Mouse (Mus musculus): Measurements from ENCODE around the gene Ngef. TPM values are rescaled to one million over a fixed set of nuclear protein-coding genes. Genes with fewer than 3 reads are reported as not detected.
"Not testable (repeated sequence)": the region's sequence is repeated elsewhere in the genome, so short reads cannot be mapped to it uniquely, and the experiment has no call there.

Gene Ngef
- polyA plus RNA-seq, 1 experiment from 2014 or later = not detected

DNA sequence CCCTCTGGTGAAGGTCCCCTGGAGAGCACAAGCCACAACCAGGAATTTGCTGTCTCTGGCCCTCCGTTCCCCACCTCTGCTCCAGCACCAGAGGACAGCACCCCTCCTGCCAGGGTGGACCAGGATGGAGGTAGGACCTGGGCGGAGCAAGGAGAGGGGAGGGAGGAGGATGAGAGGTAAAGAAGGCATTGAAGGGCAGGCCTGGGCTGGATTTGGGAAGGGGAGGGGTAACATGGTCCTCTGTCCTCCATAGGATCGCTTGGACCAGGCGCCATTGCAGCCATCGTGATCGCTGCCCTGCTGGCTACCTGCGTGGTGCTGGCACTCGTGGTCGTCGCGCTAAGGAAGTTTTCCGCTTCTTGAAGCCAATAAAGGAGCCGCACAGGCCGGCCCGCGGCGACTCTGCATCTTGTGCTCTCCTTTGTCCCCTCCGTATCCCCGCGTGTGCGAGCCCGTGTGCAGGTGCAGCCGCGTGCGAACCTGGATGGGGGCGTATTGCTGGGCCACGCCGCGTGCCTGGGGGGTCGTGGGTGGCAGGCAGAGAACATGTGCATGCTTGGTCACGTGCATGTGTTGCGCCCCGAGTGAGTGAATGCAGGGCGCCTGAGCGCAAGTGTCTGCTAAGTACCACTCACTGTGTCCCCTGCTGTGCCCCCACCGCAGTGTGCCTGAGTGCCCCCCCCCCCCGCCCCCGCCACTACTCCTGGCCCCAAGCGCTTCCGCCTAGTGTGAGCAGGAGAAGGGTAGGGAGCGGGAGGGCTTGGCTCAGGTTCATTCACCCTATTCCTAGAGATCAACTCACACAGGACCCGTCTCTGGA, 98.4 kb downstream of the Ngef start:
- Histone ChIP-seq H3K4me3 (ENCODE audit: inconsistent target) (no peak overlapping the region), H3K27ac (no peak overlapping the region), H3K79me2 (ENCODE audit: inconsistent target) (no peaks in the 10 kb centered on the region), H3K36me3 (ENCODE audit: inconsistent target) (no peaks in the 10 kb centered on the region)
- 14% methylated on average over 42 of the region's 42 CpGs for WGBS (ENCODE audit: missing documents)

DNA sequence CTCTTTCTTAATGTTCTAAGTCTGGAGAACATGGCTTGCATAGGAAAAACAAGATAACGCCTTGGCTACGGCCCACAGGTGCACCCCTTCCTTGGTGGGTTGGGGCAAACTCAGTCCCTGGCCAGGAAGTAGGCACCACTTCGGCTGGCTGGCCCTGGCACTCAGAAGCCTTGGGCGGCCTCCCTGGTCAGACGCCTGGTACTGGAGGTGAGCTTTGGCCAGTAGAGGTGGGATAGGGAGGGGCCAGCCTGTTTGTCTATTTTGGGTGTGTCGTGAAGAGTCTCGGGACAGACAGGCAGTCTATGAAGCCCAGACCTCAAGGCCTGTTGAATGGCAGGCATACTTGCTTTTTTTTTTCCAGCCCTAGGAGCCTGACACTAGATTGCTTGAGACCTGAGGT, 101.1 kb downstream of the Ngef start:
- no peaks in the 10 kb centered on the region for H3K36me3 ChIP-seq (ENCODE audit: inconsistent target)
- no peak overlapping the region for H3K4me3 ChIP-seq (ENCODE audit: inconsistent target)
- WGBS (ENCODE audit: missing documents) = 92% methylated on average over 7 of the region's 7 CpGs
- no peak overlapping the region for H3K27ac ChIP-seq
- no peaks in the 10 kb centered on the region for H3K79me2 ChIP-seq (ENCODE audit: inconsistent target)

DNA sequence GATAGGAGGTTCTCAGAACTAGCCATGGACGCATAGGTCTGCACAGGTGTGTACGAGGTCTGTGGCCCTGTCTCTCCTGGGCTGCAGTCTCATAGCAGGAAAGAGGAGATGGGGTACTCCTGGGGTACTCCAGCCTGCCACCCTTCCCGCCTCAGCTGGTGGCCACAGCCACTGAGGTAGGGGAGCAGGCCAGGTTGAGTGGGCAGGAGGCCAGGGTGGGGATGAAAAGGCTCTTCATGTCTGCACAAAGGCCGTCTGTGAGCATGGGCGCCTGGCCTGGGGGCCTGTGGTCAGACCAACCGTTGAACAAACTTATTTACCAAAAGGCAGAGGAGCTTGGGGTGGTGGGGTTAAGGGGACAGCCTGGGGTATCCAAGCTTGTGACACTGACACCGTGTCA, 101.8 kb downstream of the Ngef start:
- no peak overlapping the region for H3K4me3 ChIP-seq (ENCODE audit: inconsistent target)
- 91% methylated on average over 7 of the region's 7 CpGs for WGBS (ENCODE audit: missing documents)
- H3K36me3 ChIP-seq (ENCODE audit: inconsistent target) = no peaks in the 10 kb centered on the region
- no peaks in the 10 kb centered on the region for H3K79me2 ChIP-seq (ENCODE audit: inconsistent target)
- H3K27ac ChIP-seq = no peak overlapping the region

DNA sequence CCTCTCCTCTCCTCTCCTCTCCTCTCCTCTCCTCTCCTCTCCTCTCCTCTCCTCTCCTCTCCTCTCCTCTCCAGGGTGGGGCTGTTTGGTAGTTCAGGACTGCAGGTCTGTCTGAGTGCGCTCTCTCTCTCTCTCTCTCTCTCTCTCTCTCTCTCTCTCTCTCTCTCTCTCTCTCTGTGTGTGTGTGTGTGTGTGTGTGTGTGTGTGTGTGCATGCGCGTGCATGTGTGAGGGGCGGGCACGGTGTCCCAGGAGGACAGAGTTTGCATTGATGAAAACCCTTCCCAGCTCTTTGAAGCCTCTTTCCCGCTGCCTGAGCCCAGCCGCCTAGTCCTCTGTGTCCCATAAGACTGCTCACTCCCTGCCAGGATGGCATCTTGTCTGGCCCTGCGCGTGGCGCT, 103.7 kb downstream of the Ngef start, which contains the start of gene Snorc:
Snorc (plus strand) TSS at position 301 of the 400 bp plus-strand sequence.
- H3K79me2 ChIP-seq (ENCODE audit: inconsistent target); H3K27ac ChIP-seq; H3K4me3 ChIP-seq (ENCODE audit: inconsistent target); H3K36me3 ChIP-seq (ENCODE audit: inconsistent target): not testable (repeated sequence)
- WGBS (ENCODE audit: missing documents) = 93% methylated on average over 5 of the region's 10 CpGs

DNA sequence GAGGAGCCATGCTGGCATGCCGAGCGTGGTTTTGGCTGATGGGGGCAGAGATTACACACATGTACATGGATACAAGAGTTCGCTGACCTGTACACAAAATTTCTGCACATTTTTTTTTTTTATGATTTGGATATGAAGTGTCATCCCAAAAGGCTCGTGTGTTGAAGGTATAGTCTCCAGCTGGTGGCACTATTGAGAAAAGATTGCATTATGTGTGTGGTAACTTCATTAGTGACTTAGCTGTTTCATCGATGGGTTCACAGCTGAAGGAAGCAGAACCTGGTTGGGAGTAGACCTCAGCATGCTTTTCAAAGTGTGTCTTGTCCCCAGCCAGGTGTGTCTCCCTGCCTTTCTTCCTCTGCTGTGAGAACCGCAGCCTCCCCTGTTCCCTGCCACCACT, 105.3 kb downstream of the Ngef start:
- Histone ChIP-seq H3K79me2 (ENCODE audit: inconsistent target) (no peaks in the 10 kb centered on the region), H3K36me3 (ENCODE audit: inconsistent target) (no peaks in the 10 kb centered on the region), H3K4me3 (ENCODE audit: inconsistent target) (no peak overlapping the region), H3K27ac (no peak overlapping the region)
- 51% methylated on average over 6 of the region's 6 CpGs for WGBS (ENCODE audit: missing documents)

DNA sequence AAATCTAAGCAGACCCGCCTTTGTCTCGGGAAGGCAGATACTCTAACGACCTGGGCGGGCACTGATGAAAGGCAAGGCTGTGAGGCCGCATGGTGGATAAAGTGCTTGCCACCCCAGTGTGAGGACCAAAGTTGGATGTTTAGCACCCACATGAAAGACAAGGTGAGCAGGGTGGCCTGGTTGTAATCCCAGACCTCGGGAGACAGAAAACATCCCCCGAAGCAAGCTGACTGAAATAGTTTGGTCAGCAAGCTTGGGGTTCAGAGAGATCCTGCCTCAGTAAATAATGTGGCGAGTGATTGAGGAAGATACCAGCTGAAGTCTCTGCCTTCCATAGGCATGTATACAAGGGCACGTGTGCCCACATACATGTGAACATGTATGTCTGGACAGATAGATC, 106.2 kb downstream of the Ngef start:
- Histone ChIP-seq H3K36me3 (ENCODE audit: inconsistent target) (no peaks in the 10 kb centered on the region), H3K4me3 (ENCODE audit: inconsistent target) (no peak overlapping the region), H3K79me2 (ENCODE audit: inconsistent target) (no peaks in the 10 kb centered on the region), H3K27ac (no peak overlapping the region)
- 84% methylated on average over 9 of the region's 9 CpGs for WGBS (ENCODE audit: missing documents)

DNA sequence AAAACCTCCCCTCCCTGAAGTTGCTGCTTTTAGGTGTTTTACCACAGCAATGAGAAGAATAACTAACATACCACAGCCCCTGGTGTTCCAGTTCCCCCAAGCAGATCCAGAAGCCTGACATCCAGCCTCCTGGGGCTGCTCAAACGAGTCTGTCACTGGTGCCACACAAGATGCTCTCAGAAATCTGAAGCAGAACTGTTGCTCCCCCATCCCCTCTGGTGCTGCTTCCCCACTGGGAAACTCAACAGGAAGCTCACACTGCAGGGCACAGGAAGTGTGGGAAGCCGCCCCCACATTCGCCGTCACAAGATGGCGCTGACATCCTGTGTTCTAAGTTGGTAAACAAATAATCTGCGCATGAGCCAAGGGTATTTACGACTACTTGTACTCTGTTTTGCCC, 113.8 kb downstream of the Ngef start:
- not testable (repeated sequence) for H3K36me3 ChIP-seq (ENCODE audit: inconsistent target); H3K27ac ChIP-seq; H3K79me2 ChIP-seq (ENCODE audit: inconsistent target); H3K4me3 ChIP-seq (ENCODE audit: inconsistent target)
- WGBS (ENCODE audit: missing documents) = 78% methylated on average over 5 of the region's 7 CpGs

DNA sequence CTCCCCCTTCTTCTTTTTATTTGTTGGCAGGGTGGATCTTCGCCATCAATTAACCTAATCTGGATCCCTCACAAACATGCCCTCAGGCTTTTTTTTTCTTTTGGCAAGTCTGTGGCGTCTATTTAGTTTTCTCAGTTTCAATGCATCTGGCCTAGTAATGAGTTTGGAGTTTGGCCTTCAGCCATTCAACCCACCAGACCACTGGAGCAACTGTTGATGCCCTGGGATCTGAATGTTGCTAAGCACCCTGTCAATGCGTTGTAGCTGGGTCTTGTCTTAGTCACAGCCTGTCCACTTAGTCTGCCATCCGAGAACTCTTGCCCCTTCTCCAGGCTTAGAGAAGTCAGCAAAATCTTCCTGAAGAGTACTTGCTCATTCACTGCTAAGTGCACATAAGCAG, 115.6 kb downstream of the Ngef start:
- Histone ChIP-seq H3K27ac (no peak overlapping the region), H3K4me3 (ENCODE audit: inconsistent target) (no peak overlapping the region), H3K36me3 (ENCODE audit: inconsistent target) (no peaks in the 10 kb centered on the region), H3K79me2 (ENCODE audit: inconsistent target) (no peaks in the 10 kb centered on the region)
- WGBS (ENCODE audit: missing documents) = 87% methylated on average over 4 of the region's 4 CpGs

DNA sequence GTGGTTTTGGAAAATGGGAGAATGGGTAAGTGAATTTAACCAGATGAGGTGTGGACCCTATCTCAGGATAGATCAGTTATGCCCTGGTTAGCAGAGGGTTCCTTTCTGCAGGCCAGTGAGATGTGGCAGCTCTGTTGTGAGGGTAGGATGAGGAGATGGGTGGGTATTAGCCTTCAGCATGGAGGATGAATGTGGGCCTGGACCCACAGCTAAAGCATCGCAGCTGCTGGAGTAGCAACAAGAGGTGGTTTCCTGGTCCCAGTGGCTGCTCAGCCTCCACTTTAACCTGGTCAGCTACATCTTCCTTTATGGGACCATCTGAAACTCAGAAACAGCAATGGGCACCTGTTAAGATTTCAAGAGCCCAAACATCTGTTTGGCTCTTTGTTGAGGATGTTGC, 117.2 kb downstream of the Ngef start:
- no peaks in the 10 kb centered on the region for H3K79me2 ChIP-seq (ENCODE audit: inconsistent target)
- H3K4me3 ChIP-seq (ENCODE audit: inconsistent target) = no peak overlapping the region
- H3K36me3 ChIP-seq (ENCODE audit: inconsistent target) = no peaks in the 10 kb centered on the region
- 93% methylated on average over 1 of the region's 1 CpGs for WGBS (ENCODE audit: missing documents)
- H3K27ac ChIP-seq = no peak overlapping the region

DNA sequence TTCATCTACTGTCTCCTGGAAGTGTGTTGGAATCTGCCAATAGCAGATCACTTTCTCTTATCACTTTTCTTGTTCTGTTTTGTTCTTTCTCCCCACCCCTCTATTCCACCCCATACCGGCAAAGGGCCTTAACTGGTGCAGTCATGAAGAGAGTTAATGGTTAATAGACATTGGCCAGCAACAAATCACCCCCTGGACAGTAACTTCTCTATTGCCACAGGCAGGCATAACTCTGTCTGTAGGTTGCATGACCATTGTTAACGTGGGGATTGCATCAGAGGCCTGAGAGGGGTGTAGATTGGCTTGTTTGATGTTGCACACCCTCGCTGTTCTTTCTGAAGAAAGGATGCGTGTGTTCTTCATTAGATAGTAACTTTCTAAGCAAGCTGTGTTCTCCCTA, 124.2 kb downstream of the Ngef start:
- 86% methylated on average over 4 of the region's 4 CpGs for WGBS (ENCODE audit: missing documents)
- Histone ChIP-seq H3K79me2 (ENCODE audit: inconsistent target) (no peaks in the 10 kb centered on the region), H3K4me3 (ENCODE audit: inconsistent target) (no peak overlapping the region), H3K27ac (no peak overlapping the region), H3K36me3 (ENCODE audit: inconsistent target) (peaks cover 38% of the 10 kb centered on the region)

DNA sequence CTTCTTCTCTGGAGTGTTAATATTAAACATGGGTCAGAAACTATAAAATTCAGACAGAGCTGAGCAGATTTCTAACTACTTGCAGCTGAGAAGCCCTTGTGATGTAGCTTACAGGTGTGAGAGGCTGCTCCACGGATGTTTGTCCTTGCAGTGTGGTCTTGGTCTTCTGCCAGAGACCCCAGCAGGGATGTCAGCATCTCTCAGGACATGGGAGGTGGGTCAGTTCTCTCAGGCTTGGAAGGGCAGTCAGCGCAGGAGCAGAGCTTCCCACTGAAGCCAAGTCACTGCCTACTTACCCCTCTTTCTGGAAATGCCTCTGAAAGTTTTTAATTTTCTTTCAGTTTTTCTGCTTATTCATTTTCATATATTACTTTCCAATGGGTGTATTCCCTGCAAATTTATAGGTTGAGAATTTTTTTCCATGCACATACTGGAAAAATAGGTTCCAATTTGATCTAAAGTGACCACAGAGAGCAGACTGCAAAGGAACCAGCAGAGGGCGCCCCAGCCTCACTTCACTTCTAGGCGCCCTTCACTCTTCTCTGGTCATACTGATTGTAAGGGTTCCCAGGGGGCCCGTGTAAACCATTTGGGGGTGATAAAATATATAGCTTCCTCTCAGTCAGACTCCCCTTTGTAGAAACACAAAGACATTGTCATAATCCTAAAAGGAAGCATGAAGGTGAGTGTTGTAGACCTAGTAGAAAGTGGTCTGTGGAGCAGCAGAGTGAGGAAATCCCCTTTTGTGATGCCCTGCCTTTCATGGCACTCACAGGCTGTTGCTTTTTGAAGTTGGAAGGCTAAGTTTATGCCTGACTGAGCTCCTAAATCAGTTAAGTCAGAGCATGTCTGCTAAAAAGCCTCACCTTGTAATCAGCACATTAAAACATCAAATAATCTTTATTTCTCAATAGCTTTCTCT, 126.2 kb downstream of the Ngef start:
- Histone ChIP-seq H3K36me3 (ENCODE audit: inconsistent target) (peaks cover 58% of the 10 kb centered on the region), H3K27ac (no peak overlapping the region), H3K79me2 (ENCODE audit: inconsistent target) (no peaks in the 10 kb centered on the region), H3K4me3 (ENCODE audit: inconsistent target) (no peak overlapping the region)
- WGBS (ENCODE audit: missing documents) = 42% methylated on average over 5 of the region's 5 CpGs

DNA sequence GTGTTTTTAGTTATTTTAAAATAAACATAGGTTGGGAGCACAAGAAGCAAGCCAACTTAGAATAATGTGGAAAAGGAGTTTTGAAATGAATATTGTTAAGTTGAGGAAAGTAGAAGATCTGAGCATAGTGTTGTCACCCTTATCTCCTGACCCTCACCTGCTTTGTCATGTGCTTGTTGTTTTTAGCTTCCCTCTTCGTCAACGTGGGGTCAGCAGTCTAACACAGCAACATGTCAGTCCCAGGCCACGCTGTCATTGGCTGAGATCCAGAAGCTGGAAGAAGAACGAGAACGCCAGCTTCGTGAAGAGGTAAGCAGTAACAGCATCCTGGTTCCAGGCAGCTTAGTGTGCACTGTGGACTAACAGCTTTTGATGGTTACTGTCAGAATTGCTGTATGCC, 137.1 kb downstream of the Ngef start:
- no peak overlapping the region for H3K4me3 ChIP-seq (ENCODE audit: inconsistent target)
- H3K79me2 ChIP-seq (ENCODE audit: inconsistent target) = no peaks in the 10 kb centered on the region
- 91% methylated on average over 6 of the region's 6 CpGs for WGBS (ENCODE audit: missing documents)
- H3K36me3 ChIP-seq (ENCODE audit: inconsistent target) = peaks cover 67% of the 10 kb centered on the region
- H3K27ac ChIP-seq = no peak overlapping the region

DNA sequence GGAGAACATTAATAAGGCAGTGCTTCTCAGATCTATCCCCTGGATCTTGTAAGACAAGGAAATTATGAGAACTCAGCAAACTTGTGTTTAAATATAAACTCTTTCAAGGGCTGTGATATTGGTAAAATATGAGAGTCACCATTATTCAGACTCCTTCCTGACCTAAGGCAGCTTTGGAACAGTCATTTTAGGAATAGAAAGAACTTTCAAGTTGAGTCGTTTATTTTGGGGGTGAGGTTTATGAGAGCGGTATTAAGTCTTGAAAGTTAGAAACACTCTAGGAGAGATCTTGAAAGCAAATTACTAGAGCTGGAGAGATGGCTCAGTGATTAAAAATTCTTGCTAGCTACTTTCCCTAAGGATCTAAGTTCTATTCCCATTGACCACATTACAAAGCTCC, 138.5 kb downstream of the Ngef start:
- 100% methylated on average over 2 of the region's 2 CpGs for WGBS (ENCODE audit: missing documents)

More for the DNA sequence above, 138.5 kb downstream of the Ngef start:
- no peak overlapping the region for H3K27ac ChIP-seq
- no peaks in the 10 kb centered on the region for H3K79me2 ChIP-seq (ENCODE audit: inconsistent target)
- no peak overlapping the region for H3K4me3 ChIP-seq (ENCODE audit: inconsistent target)
- H3K36me3 ChIP-seq (ENCODE audit: inconsistent target) = peaks cover 69% of the 10 kb centered on the region
